Mouse (Mus musculus): Measurements from ENCODE around the gene Trim65.

- no peak for TF ChIP-seq ZNF384 (IDR thresholded peaks at IDR 0.05; ENCODE audit: low read depth, low read length)
- 0 out of 2 replicates have a peak, but pooled peaks have one; percentile 2 for TF ChIP-seq MAFK (IDR thresholded peaks at IDR 0.05; ENCODE audit: insufficient read depth, low read depth, low read length)
These were observed 26.8 kb downstream of the Trim65 start for GRCm38 (mm10) chr11:116104006-116104646.

Data from ES-E14 (cell line).